Mouse (Mus musculus) embryo, embryonic 9.5 days (tissue): ENCODE measurements around the gene Tmprss4.

Source experiments
- DNase-seq: peaks from one replicate; pipeline ENCODE4 v3.0.0-alpha.2; 2017; ENCODE audit errors: extremely low spot score

Tmprss4 gene

DNA sequence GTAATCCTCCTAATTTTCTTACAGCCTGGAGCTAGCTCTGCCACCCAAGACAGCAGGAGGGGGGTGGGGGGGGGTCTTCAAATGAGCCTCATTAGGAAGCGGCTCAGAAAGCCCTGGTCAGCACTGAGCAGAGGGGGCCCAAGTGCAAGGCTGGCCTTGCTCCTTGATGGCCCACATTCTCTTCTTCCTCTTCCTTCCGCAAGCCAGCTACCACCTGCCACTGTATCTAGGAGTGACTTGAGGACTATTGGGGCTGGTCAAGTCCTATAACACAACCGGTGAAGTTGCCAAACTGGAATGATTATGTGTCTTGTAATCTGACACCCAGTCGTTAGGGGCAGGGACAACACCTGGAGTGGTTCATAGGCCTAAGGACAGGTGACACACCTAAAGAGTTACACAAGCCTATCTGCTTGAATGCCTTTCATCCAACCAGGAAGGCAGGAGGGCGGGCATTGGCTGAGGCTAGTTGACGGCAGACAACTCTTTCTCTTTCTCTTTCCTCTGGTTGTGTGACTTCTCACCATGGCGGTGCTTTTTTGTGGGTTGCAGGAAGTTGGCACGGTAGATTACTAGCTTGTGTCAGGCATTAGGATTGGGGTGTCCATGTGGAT, at the start of gene Tmprss4:
Gene Tmprss4 (minus strand): TSS at position 296 of the 614 bp plus-strand sequence.
- peak; percentile 4 for DNase-seq

DNA sequence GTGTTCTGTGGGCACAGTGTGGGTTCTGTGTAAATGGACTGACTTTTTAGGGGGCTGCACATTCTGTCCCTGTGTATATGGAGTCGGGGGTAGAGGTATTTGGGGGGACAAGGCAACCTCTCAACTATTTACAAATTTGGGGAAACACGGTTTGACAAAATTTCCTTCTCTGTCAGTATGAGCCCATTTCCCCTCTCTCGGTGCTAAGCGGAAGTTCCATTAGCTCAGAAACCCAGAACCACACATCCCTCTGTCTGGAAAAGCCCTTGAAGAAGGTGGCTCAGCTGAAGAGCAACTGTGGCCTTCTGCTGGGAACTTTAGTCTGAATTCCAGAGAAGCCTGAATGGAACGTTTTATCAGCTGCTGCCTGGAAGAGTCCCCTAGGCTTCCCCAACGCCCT, 48.5 kb upstream of the Tmprss4 start:
- DNase-seq, result no peak

DNA sequence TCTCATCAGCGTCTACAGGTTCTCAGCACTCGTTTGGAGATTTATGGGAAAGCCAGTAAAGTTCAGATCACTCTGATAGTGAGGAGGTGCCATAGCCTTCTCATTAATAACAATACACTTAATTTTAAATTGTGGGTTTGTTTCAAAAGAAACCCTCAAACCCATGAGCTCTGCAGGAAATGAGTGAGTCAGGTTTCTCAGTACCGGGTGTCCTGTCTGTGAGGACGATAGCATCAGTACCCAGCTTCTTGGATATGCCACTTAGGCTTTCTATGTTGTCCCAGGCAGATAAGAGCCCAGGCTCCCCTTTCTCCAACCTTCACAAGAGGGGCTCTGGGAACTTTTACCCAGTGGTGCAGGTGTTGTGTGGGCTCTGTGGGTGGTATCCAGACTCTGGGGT, 48.1 kb upstream of the Tmprss4 start:
- no peak for DNase-seq

DNA sequence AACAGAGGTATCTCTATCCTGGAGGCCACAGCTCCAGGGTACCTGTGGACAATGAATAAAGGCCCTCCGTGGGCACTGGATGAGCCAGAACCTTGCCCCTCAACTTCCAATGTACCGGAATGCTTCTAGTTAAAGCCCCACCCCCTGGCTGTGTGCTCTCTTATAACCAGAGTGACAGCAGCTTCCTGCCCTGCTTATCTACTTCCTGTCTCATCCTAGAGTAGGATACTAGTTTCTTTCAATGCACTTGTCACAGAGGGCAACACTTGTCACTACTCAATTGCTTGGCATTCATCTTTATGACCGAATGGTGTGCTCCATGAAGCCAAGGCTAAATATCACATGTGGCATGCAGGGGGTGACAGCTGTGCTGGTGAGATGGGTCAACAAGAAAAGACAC, 47.4 kb upstream of the Tmprss4 start:
- no peak for DNase-seq

DNA sequence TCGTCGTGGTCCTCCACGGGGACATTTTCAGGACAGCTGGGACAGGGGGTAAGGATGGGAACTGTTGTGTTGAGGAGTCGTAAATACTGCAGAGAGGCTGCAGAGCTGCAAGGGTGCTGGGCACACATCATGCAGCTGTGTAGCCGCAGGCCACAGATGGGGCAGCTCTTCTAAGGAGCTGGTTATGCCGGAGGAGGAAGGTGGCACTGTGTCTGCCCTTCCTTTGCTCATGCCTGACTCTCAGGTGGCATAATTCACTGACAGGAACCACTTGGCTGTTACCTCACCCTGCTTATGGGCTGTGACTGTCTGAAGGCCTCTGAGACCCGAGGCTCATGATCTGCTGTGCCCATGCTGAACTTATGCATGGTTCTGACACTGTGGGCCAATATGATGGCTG, 46.4 kb upstream of the Tmprss4 start:
- DNase-seq, result no peak

DNA sequence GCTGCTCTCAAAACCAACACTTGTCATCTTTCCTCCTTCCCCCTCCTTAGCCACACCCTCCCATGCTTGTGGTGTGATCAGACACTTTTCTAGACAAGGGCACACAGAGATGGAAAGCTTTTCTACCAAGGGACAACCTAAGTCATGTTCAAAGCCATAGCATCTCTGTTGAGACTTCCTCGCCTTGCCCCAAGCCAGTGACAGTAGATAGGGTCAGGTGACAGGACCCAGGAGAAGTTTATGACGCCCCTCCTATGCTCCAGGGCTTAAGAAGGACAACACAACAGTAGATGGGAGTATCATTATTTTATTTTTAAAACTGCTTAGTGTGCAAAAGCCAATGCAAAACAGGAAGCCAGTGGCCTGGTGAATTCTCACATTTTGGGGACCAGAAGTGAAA, 43.6 kb upstream of the Tmprss4 start:
- DNase-seq, result no peak

DNA sequence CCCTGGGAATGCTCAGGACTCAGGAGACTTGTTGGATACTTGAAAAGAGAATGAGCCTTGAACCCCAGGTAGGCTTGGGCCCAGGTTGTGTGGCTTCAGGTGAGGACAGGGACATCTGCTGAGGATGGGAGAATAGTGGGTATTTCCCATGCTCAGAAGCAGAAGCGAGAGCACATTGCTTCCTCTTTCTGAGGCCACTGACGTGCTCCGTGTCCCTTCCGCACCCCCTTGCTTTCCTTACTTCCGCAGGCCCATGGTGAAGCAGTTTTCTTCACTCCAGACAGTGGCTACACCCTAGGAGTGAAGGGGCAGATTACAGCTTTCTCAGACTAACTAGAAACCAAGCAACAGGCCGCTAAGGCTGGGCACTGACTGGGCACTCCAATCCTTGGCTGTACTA, 42.2 kb upstream of the Tmprss4 start:
- no peak for DNase-seq

DNA sequence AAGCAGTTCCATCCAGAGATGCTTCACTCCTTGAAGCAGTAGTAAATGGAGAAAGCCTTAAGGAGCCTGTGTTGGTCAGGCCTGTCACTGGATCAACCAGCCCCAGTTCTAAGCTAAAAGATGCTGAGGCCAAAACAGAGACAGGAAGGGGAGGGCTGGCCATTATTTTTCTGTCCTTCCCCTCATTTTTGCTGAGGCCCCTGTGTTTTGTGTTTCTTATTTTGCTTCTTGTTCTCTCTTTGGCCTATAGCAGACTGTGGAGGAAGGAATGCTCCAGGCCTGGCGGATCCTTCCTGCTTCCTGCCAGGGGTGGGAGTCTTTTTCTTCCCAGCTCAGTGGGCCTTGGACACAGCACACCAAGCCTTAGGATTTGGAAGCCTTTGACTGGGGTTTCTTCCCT, 41.5 kb upstream of the Tmprss4 start:
- DNase-seq, result no peak

DNA sequence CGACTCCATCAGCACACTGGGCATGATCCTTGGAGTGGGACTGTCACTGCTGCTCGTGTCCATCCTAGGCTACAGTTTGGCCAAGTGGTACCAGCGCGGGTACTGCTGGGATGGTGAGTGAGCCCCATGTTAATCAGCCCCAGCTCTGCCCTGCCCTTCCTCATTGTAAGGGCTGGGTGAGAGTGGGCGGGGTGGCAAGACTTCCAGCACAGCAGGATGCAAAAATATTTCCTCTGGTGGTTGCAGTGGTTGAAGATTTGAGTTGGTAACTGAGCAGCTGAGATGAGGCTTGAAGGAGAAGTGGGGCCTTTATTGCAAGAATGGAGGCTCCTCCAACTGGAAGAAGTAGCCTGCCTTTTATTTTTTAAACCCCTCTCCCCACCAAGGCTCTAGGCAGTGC, 37.5 kb upstream of the Tmprss4 start:
- no peak for DNase-seq

DNA sequence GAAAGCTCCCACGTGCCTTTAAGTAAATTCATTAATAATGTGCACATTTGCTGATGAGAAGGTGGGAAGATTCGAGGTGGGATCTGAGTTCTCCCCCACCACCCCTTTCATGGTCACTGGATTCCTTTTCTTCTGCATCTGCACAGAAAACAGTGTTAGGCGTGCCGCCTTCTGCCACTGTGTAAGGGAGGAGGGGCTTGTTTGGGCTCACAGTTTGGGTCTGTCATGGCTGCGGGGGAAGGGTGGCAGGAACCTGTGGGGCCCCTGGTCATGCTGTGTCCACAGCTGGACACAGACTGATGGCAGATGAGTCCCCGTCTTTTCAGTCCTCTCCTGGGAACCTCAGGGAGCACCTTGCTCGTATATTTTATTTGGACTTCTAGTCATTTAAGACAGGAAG, 32.9 kb upstream of the Tmprss4 start:
- no peak for DNase-seq

DNA sequence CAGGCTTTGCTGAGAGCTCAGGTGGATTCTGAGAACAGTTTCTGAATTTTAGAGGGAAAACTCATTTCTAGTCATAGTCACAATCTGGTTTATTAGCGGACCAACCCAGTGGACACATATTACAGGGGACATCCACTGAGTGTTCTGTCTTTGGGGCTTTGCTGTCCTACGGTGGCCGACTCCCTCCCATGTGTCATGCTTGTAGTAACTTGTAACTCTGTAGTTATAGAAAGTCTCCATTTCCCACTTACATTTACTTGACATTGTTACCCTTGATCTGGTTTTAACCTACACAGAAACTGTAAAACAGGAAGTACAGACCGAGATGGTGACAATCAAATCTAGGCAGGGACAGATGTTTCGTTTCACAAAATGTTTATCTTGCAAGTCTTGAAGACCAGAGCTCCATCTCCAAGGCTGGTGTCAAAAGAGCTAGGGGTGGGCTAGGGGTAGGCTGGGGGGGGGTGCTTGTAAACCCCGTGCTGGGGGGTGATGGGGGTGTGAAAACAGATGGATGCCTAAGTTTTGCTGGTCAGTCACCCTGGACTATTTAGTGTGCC, 31.9 kb upstream of the Tmprss4 start:
- no peak for DNase-seq

DNA sequence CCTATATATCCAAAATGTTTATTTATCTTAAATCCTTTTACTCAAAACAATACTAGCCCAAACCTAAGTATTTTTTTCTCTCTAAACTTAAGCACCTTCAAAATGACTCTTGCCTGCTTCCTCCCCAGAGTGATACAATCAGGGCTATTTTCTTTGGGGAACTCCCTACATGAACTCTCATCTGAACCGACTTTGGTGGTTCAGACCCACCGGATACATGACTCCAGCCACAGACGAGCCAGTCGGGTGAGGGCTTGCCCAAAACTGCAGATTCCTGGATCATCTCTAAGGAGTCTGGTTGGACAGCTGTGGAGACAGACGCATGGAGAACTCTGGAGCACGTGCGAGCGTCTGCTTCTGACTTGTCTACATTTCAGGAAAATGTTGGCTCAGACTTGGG, 25.5 kb upstream of the Tmprss4 start:
- no peak for DNase-seq

DNA sequence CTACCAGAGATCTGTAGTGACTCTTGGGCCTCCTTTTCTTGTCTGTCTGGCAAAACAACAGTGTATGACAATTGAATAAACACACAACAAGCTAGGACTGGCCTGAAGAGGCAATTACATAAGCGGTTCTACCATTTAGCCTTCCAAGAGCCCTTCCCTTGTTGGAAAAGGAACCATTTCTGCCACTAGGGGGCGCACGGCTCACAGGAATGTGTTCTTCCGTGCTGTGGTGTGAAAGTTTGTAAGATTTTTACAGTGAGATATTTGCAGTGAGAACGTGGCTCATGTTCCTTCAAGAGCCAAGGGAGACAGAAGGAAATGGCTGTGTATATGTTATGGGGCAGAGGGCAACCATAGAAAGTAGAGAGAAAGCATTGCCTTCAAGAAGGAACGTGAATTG, 17.7 kb upstream of the Tmprss4 start:
- peak; percentile 75 for DNase-seq

DNA sequence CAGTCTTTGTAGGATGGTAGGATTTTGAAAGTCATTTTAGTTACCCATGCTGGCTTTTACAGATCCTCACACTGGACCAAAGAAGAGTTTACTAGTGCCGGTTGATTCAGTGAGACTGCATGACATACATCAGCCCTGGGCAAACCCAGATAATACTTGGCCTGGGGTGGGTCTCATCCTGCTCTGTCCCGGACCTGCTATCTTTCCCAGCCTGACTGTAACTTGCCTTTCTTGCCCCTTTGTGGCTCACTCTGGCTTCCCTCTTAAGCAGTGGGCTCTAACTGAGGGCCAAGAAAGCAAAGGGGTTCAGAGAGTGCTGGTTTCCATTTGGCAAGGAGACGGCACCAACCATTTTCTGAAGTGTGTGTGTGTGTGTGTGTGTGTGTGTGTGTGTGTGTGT, 15.8 kb upstream of the Tmprss4 start:
- DNase-seq, result no peak

DNA sequence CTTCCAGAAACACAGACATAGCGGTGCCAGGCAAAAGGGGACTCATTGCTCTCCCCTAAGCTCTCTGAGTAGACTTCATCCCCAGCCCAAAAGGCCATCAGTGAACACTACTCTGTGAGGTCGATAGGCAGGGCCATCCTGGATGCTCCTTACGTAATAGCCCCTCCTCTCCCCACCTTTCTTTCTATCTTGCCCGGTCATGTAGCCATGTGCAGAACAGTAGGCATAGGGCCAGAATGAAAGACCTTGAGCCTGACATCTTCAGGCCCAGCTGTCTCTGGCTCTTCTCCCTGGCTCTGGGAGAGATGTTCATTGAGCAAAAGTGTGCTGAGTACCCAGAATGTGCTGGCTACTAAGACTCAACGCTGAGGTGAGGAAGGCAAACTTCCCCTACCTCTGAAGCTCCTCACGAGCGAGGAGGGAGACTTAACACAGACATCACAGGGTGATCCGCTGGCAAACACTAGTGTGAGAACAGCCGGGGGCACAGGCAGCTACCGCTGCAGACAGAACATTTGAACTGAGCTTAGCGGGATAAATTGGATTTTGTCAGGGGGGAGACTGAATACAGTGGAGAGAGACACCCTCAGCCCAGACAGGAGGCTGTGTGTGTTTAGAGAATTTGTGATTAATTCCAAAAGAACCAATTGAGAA, 11.8 kb upstream of the Tmprss4 start:
- no peak for DNase-seq

DNA sequence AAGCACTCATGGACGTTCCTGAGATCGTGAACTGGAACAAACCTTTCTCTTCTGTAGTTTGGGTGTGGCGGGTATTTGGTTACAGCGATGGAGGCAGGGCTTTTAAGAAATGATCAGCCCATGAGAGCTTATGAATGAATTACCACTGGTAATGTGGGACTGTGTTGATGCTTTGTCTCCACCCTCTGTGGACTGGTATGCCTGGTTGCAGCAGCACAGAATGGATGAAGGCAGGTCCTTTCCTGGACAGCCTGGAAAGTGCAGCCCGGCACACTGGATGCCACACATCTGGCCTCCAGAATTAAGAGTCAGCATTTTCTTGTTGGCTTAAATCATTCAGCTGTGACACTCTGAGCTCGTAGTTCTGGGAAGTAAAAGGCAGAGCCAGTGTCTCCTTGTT, 8.1 kb upstream of the Tmprss4 start:
- DNase-seq, result no peak

DNA sequence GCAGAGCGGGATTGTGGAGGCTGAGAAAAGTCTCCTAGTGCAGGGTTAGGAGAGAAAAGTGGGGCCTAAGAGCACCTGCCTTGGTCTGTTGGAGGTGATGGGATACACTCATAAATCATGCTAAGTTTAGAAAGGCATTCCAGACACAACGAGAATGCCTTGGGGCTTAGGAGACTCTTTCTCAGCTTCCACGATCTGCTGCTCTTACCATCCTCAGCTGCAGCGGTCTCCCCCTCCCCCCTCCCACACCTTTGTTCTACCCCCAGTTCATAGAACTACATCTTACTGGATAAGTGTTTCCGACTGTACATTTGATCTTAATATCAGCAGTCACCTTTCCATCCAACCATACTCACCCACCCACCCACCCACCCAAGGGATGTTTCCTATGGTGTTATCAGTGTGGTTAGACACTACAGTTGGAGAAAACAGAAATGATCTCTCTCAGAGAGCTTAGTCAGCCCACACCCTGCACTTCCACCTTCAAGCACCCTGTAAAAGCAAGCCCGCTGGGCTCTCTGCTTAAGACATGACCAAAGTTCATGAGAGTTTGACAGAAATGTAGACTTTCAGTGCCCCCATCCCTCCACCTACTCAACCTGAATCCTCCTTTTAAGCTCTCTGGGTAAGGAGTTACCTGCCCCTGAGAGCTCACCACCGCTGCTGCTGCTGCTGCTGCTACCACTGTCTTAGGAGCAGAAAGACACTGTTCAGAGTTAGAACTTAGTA, 3.3 kb upstream of the Tmprss4 start:
- no peak for DNase-seq

DNA sequence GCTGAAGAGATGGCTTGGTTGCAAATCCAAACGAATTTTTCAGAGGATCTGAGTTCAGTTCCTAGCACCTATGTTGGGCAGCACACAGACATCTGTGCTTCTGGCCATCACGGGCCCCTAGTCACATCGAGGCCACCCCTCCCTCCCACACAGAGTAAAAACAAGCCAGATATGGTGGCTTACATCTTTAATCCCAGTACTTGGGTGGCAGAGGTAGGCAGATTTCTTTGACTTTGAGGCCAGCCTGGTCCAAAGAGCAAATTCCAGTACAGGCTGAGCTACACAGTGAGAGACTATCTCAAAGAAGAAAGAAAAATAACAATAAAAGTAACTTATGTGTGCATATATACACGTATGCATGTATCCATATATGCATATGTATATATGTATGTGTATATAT, 2.2 kb upstream of the Tmprss4 start:
- DNase-seq, result no peak

DNA sequence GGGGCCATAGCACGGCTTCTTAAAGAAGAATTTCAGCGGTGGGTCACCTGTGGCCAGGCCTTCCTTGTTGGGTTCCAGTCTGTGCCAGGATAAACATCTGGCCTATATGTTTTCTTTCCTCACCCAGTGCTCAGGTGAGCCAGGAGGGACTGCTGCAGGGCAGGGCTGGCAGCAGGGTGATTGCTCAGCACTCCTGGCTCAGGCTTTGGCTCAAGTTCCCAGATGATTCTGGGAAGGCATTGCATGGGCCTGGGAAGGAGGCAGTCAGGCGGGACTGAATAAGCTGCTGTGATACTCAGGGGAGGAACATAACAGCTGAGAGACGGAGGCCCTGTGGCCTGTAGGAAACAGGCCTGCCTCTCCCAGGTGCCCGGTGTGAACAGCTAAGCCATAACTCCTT, 1.3 kb upstream of the Tmprss4 start:
- no peak for DNase-seq

DNA sequence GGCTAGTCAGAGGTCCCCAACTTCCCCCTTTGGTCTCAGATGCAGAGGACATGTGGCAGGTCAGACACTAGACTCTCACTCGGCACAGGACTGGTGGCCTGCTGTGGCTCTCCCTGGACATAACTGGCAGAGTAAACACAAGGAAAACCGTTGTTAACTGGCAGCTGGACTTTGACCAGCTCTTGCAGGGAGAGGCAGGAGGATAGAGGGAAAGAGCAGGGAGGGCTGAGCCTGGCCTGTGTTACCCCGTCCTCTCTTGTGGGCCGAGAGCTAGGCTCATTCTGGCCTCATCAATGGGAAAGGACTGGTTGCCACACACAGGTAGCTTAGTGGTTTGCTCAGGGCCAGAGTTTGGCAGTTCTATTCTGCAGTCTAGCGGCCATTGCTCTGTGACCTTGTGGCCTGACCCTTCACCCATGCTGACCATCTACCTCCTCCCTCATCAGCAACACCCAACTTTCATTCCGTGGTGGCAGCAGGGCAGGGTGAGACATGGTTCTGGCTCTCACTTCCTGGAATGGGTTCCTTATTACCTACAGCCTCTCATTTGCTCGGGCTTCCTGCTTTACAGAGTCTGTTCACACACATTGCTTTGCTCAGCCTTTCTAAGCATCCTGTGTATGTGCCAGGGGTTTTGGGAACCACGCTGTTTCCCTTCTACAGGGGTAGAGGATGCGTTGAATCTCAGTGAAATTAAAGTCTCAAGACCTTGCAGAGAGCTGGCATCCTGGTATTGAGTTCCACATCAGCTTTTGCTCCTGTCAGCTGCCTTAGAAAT, 1.7 kb downstream of the Tmprss4 start:
- no peak for DNase-seq

DNA sequence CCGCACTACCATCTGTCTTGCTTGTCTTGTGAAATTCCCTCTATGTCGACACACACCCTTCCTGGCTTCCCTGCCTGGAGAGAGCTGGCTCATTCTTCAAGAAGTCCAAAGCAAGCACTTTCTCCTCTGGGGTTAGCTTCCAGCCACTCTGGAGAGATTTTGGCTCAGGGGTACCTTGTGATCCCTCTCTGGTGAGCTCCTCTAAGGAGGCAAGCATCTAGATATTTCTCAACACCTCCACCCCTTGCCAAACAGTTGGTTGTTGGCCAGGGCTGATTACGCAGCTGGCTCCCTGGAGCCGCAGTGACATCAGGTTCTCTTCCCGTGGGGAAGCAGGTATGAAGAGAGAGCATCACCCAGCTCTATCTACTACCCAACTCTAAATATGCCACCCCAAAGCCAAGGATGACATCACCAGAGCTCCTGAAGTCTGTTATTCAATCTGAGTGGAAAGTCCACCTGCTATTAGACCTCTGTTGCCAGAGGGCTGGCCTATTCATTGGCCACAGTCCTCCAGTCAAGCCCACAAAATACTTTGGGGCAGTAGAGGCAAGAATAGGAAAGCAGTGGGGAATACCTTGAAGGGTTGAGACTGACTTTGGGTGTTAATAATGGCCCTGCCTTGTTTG, 2.5 kb downstream of the Tmprss4 start:
- no peak for DNase-seq

DNA sequence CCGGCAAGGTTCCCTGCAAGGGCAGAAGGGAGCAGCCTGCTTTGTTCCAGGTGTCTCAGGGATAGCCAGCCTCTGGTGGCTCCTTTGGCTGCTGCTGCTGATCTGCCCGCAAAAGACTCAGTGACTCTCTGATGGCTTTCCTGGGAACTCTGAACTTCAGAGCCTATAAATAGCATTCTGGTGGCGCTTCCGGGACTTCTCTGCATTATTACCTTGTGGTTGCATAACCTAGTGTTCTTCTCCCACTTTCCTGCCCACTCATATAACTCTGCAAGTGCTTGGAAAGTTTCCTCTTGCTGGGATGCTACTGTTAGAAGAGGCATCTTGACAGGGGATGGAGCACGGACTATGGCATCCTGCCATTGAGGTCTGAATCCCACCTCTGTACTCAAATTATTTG, 6.3 kb downstream of the Tmprss4 start:
- no peak for DNase-seq
